Mouse (Mus musculus) C2C12 (cell line): ENCODE data around the gene Dcaf12. TPM values are rescaled to one million over a fixed set of nuclear protein-coding genes. Genes with fewer than 3 reads are reported as not detected.

Experiments
- H3K27me3 ChIP-seq: one replicate; pipeline ENCODE4 v1.6.1; 2011; ENCODE audit not compliant: control insufficient read depth, insufficient read depth, insufficient read length
- H3K36me3 ChIP-seq: one replicate; pipeline ENCODE4 v1.6.1; 2011; ENCODE audit not compliant: control insufficient read depth, insufficient read depth
- H3K4me3 ChIP-seq: one replicate; pipeline ENCODE4 v1.5.1; 2011; ENCODE audit warnings: mild to moderate bottlenecking, control low read depth; ENCODE audit not compliant: poor library complexity, insufficient read depth, severe bottlenecking
- H3K79me2 ChIP-seq: one replicate; pipeline ENCODE4 v1.6.1; 2011; ENCODE audit not compliant: control insufficient read depth, insufficient read depth
- H3K79me3 ChIP-seq: one replicate; pipeline ENCODE4 v1.6.1; 2011; ENCODE audit warnings: low read depth, control low read depth
- H3ac ChIP-seq: one replicate; pipeline ENCODE3; 2011; ENCODE audit warnings: low read depth; ENCODE audit not compliant: control insufficient read depth, insufficient read length
- CEBPB ChIP-seq: IDR thresholded peaks from one replicate; pipeline ENCODE4 v1.6.1; 2011; ENCODE audit warnings: low read depth, mild to moderate bottlenecking, control low read depth, moderate library complexity
- CTCF ChIP-seq: IDR thresholded peaks from one replicate; pipeline ENCODE4 v1.5.1; 2011; ENCODE audit not compliant: control insufficient read depth, insufficient read depth, insufficient read length
- FOSL1 ChIP-seq: IDR thresholded peaks from one replicate; pipeline ENCODE4 v1.8.0; 2011; ENCODE audit warnings: mild to moderate bottlenecking, low read length; ENCODE audit not compliant: poor library complexity, insufficient read depth, severe bottlenecking
- MAX ChIP-seq: IDR thresholded peaks from one replicate; pipeline ENCODE4 v1.6.1; 2011; ENCODE audit warnings: mild to moderate bottlenecking, control low read depth
- MYOD1 ChIP-seq: IDR thresholded peaks from one replicate; pipeline ENCODE4 v1.6.1; 2011; ENCODE audit warnings: low read depth; ENCODE audit not compliant: control insufficient read depth, insufficient read length
- MYOG ChIP-seq: IDR thresholded peaks from one replicate; pipeline ENCODE4 v1.6.1; 2011; ENCODE audit not compliant: control insufficient read depth, insufficient read length; ENCODE audit errors: extremely low read depth
- USF1 ChIP-seq: IDR thresholded peaks from one replicate; pipeline ENCODE4 v1.6.1; 2011; ENCODE audit warnings: low read depth, mild to moderate bottlenecking, control low read depth, moderate library complexity
- polyA plus RNA-seq: library from polyadenylated mRNA; unstranded; fragments of >200 nt; fragmentation: generic; extraction: Trizol; gene quantifications from one replicate; pipeline ENCODE4 v1.2.1, GENCODE M21; 2012; ENCODE audit warnings: missing spikeins

Dcaf12 gene
- polyA plus RNA-seq, 1 experiment: 20.9 TPM

GRCm38 (mm10) chr4:41275927-41276326 lies 38.8 kb downstream of the Dcaf12 start:
- peaks cover 14% of the 10 kb centered on the region for H3K36me3 ChIP-seq
- H3K4me3 ChIP-seq: peak overlapping the region; percentile 81
- TF ChIP-seq FOSL1 (no peak), MYOD1 (no peak), MAX (no peak), CTCF (no peak), CEBPB (no peak), USF1 (no peak), MYOG (no peak)
- peaks cover 39% of the 10 kb centered on the region for H3K79me3 ChIP-seq
- H3ac ChIP-seq: no peak overlapping the region
- no peaks in the 10 kb centered on the region for H3K27me3 ChIP-seq
- H3K79me2 ChIP-seq: peaks cover 41% of the 10 kb centered on the region

- peak within 1 kb of the TSS; percentile 92 for H3ac ChIP-seq
- no peaks in the 10 kb centered on the region for H3K27me3 ChIP-seq
- H3K36me3 ChIP-seq: peaks cover 21% of the 10 kb centered on the region
- peaks cover 48% of the 10 kb centered on the region for H3K79me2 ChIP-seq
- TF ChIP-seq MAX: peak; percentile 98
- no peak for TF ChIP-seq MYOG
- no peak for TF ChIP-seq CTCF
- peak; percentile 51 for TF ChIP-seq MYOD1
- no peak for TF ChIP-seq FOSL1
- peak; percentile 92 for TF ChIP-seq USF1
- H3K79me3 ChIP-seq: peaks cover 46% of the 10 kb centered on the region
- peak within 1 kb of the TSS; percentile 81 for H3K4me3 ChIP-seq
Observed at GRCm38 (mm10) chr4:41274980-41275850, 39.5 kb downstream of the Dcaf12 start, which contains the start of gene Ubap2. Ubap2 (minus strand) TSS chr4:41275144.

- H3K79me3 ChIP-seq: peaks cover 54% of the 10 kb centered on the region
- H3K79me2 ChIP-seq: peaks cover 55% of the 10 kb centered on the region
- H3K27me3 ChIP-seq: no peaks in the 10 kb centered on the region
- peak overlapping the region; percentile 92 for H3ac ChIP-seq
- H3K4me3 ChIP-seq: peak overlapping the region; percentile 81
- peaks cover 28% of the 10 kb centered on the region for H3K36me3 ChIP-seq
- TF ChIP-seq CTCF (no peak), FOSL1 (no peak), MYOD1 (no peak), CEBPB (no peak), MAX (no peak)
Observed at GRCm38 (mm10) chr4:41274377-41274979, 40.2 kb downstream of the Dcaf12 start.

GRCm38 (mm10) chr4:41268133-41268532 lies 46.6 kb downstream of the Dcaf12 start:
- no peak for TF ChIP-seq CEBPB
- no peak for TF ChIP-seq MYOD1
- TF ChIP-seq MAX: no peak
- no peak for TF ChIP-seq MYOG
- no peak for TF ChIP-seq CTCF
- no peak for TF ChIP-seq USF1
- no peak for TF ChIP-seq FOSL1
- H3K79me3 ChIP-seq: peaks cover 96% of the 10 kb centered on the region
- H3K4me3 ChIP-seq: no peak overlapping the region
- no peak overlapping the region for H3ac ChIP-seq
- H3K79me2 ChIP-seq: peaks cover 100% of the 10 kb centered on the region
- no peaks in the 10 kb centered on the region for H3K27me3 ChIP-seq
- peaks cover 71% of the 10 kb centered on the region for H3K36me3 ChIP-seq

GRCm38 (mm10) chr4:41266350-41266749 lies 48.3 kb downstream of the Dcaf12 start:
- Histone ChIP-seq H3K79me3 (peaks cover 94% of the 10 kb centered on the region), H3K4me3 (no peak overlapping the region)

GRCm38 (mm10) chr4:41260691-41261090 lies 54.0 kb downstream of the Dcaf12 start:
- TF ChIP-seq FOSL1 (no peak), CEBPB (no peak), USF1 (no peak), MAX (no peak), CTCF (no peak), MYOG (no peak), MYOD1 (no peak)
- Histone ChIP-seq H3K79me3 (peaks cover 90% of the 10 kb centered on the region), H3K36me3 (peaks cover 56% of the 10 kb centered on the region), H3ac (no peak overlapping the region), H3K27me3 (no peaks in the 10 kb centered on the region), H3K4me3 (no peak overlapping the region), H3K79me2 (peaks cover 100% of the 10 kb centered on the region)

More at GRCm38 (mm10) chr4:41266350-41266749, 48.3 kb downstream of the Dcaf12 start:
- no peak overlapping the region for H3ac ChIP-seq
- H3K79me2 ChIP-seq: peaks cover 100% of the 10 kb centered on the region
- peaks cover 75% of the 10 kb centered on the region for H3K36me3 ChIP-seq
- no peak for TF ChIP-seq MYOG
- H3K27me3 ChIP-seq: no peaks in the 10 kb centered on the region
